Mouse (Mus musculus) heart, adult 9 months (tissue): ENCODE results near the gene Prim2.
A peak's percentile ranks its signal among the peaks of the same experiment; 100 is the strongest.
"Not testable (repeated sequence)": the region's sequence is repeated elsewhere in the genome, so short reads cannot be mapped to it uniquely, and the experiment has no call there.

Experiments
- DNase-seq, 2 experiments: peaks; one replicate each; pipeline ENCODE4 v3.0.0; 2022; ENCODE audit warnings: low spot score in 2 of 2

Gene Prim2

GRCm38 (mm10) chr1:33650875-33651274 lies 18.7 kb downstream of the Prim2 start:
- no peak for DNase-seq

DNA sequence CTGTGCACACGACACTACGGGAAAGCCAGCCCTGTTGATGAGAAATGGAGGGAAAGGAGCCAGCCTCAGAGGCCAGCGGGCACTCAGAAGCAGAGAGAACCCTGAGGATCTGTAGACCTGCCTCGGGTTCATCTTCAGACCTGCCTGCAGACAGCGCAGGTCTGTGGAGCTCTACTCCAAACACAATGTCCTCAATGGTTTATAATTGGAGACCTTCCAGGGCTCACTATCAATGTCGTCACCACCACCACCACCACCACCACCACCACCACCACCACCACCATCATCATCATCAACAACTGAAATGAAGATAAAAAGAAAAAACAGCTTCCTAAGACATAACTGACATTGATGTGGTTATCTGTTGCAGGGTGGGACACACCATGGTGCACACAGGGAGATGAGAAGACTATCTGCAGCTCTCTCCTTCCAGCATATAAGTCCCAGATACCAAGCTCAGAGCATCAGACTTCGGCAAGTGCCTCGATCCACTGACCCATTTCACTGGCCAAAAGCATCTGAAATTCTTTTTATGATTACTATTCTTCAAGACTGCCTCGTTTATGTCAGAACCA lies 20.0 kb downstream of the Prim2 start:
- no peak for DNase-seq

DNA sequence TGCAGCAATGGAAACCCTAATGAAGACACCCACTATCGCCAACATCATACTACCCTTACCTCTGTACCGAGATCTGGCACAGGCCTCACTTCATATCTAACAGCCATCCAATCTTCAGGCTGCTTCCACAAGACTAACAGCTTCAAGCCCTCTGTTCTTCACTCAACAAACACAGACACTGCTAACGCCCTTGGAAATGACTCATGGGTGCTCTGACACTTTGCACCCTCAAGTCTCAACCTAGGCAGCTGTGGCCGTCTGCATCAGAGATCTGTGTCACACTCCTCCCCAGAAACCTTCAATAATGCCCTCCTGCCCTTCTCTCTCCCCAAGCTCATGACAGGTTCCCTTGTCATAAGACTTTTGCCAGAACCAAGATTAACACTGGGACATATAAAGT lies 20.6 kb downstream of the Prim2 start:
- DNase-seq: no peak

DNA sequence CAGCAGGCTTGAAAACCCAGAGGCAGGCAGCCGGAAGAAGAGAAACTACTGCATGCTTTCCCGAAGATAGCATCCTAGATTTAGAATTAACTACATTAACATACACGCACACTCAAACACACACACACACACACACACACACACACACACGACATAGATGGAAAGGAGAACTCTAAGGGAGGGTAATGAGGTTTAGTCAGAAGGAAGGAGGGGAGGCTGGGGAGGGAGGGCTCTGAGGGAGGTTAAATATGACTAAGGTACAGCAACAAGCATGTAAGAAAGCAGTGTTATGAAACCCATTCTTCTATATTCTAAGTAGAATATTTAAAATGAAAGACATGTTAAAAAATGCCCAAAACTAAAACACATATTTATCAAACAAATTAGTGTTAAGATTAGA lies 21.9 kb downstream of the Prim2 start:
- DNase-seq: no peak

- peak in 1 of 2 experiments; percentile 6 for DNase-seq
Observed at GRCm38 (mm10) chr1:33647173-33647572, 22.4 kb downstream of the Prim2 start.

GRCm38 (mm10) chr1:33645689-33646088 lies 23.9 kb downstream of the Prim2 start:
- DNase-seq: peak; percentile 33 to 53

DNA sequence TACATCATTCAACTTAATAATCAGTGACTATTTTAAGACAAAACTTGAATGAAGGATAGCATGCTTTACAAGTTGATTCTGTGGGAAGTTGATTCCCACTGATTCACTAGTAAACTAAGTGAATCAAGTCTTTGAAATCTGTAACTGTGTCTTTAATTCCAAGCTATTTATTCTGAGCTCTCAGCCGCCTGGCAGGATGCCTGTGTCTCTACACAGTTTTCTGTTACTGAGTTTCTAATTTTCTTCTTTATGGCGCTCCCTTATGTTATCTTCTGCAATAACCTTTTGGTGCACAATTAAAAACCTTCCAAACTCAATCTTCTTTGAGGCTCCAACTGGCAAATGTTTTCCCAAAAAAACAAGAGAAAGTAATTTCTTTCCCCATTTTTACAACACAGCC lies 28.5 kb downstream of the Prim2 start:
- no peak for DNase-seq

GRCm38 (mm10) chr1:33640089-33640488 lies 29.5 kb downstream of the Prim2 start:
- DNase-seq: no peak

DNA sequence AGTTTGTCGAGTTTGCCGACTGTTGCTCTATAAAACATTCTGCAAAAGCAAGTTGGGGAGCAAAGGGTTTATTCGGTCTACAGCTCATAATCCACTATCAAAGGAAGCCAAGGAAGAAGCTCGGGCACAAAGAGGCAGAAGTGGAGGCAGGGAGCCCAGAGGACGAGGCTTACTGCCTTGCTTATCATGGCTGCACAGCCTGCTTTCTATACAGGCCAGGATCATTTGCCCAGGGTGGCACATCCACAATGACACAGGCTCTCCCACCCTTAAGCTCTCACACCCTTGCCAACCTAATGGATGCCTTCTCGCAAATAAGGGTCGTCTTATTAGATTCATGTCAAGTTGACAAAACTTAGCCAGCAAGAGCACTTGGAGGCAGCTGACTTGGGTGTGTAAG lies 30.4 kb downstream of the Prim2 start:
- no peak for DNase-seq

DNA sequence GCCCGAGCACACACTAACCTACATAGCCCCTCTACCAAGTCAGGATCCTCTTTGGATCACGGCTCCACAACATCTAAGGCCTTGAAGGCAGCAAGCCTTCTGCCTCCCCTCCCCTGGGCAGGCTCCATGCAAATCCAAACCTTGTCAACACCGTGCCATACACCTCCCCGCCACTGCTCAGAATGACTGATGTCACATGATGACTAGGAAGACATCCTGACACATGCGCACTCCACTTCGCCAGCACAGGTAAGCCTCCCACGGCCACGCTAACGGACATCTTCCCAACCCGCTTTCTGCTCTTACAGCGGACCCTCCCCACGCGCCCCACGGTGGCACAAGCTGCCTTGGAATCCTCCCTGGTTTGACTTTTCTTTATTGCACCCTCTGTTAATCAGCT lies 31.8 kb downstream of the Prim2 start:
- no peak for DNase-seq

DNA sequence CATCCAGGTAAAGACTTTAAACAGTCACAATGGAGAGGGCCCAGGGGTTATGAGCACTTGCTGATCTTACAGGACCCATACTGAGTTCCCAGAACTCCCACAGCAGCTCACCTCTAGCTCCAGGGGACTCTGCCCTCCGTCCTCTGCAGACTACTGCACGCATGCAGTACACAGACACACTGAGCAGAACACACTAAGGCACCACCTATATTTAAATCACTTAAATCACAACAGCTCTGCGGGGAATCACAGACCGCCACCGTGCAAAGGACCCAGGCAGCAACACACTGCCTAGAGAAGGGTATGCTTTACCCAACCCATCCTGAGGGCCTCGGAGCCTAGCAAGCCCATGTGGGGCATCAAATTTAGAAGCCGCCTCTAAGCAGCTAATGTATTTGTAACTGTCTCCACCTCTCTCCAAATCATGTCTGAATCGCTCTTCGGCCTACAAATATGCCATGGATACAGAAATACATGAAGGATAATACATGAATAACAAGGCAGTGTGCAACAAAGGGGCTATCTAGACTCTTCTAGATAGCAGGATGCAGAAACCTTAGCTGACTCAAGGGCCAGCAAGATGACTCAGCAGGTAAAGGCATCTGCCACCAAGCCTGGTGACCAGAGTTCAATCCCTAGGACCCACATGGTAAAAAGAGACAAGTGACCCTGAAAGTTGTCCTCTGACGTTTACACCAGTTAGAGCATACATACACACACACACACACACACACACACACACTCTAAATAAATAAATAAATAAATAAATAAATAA lies 33.0 kb downstream of the Prim2 start:
- DNase-seq: no peak

GRCm38 (mm10) chr1:33631002-33631618 lies 38.5 kb downstream of the Prim2 start:
- DNase-seq: not testable (repeated sequence)

DNA sequence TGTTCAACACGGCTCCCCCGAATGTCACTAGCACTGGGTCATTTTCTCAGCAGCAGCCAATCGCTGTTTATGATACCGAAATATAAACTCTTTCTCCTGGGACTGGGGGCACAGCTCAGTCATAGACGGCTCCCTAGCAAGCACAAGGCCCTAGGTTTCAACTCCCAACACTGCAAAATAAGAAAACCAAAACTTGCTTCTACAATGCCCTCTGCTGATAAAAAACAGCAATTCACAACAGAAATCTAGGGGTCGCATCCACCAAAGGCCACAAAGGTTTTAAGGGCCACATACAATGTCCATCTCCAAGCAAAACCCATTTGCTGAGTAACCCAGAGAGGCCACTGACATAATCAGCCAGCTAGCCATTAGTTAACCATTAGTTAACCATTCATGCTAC lies 41.8 kb downstream of the Prim2 start:
- no peak for DNase-seq

DNA sequence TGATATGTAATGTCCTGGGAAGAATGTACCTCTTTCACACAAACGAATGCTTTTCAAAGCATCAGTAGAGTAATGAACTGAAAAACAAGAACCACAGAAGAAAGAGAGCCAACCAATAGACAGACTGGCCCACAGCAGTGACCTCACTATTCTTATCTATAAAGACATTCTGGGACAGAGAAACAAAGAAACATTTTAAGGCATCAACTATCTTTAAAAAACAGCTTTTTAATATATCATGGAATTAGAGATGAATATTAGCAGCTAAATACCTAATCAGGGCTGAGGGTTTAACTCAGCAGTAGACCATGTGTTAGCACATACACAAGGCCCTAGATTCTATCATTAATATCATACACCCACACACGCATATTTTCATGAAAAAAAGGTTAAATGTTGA lies 42.5 kb downstream of the Prim2 start:
- no peak for DNase-seq

DNA sequence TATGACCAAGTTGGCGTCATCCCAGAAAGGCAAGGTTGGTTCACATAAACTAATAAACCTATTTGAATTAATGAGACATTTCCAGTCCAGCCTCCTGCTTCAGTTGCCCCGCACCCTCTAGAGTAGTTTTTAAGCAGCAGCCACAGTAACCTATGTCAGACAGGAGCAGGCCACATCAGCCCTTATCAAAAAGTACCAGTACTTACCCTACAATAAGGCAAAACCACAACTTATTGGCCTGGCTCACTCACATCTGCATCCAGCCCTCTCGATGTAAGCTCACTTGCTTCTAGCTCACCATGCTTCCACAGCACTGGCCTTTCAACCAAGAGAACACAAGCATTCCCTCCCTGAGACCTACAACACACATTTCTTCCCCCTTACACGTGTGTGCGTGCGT lies 44.7 kb downstream of the Prim2 start:
- DNase-seq: no peak

GRCm38 (mm10) chr1:33624441-33624840 lies 45.2 kb downstream of the Prim2 start:
- no peak for DNase-seq

DNA sequence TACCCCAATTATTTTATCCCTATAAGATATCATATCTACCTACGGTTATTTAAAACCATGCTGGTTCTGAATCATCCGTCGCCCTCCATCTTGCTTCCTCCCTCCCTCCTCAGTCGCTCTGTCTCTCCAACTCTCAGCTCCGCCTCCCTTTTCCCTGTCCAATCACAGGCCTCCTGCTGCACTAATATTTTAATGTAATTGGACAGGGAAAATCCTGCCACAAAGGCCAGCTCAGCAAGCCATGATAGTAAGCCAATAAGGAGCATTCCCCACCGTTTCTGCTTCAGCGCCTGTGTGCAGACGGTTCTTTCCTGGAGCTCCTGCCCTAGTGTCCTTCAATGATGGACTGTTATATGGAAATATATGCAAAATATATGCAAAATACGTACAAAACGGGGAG lies 47.8 kb downstream of the Prim2 start:
- no peak for DNase-seq

GRCm38 (mm10) chr1:33620091-33620788 lies 49.4 kb downstream of the Prim2 start:
- DNase-seq: no peak

GRCm38 (mm10) chr1:33616642-33617041 lies 53.0 kb downstream of the Prim2 start:
- DNase-seq: not testable (repeated sequence)

GRCm38 (mm10) chr1:33612100-33612499 lies 57.5 kb downstream of the Prim2 start:
- no peak for DNase-seq

DNA sequence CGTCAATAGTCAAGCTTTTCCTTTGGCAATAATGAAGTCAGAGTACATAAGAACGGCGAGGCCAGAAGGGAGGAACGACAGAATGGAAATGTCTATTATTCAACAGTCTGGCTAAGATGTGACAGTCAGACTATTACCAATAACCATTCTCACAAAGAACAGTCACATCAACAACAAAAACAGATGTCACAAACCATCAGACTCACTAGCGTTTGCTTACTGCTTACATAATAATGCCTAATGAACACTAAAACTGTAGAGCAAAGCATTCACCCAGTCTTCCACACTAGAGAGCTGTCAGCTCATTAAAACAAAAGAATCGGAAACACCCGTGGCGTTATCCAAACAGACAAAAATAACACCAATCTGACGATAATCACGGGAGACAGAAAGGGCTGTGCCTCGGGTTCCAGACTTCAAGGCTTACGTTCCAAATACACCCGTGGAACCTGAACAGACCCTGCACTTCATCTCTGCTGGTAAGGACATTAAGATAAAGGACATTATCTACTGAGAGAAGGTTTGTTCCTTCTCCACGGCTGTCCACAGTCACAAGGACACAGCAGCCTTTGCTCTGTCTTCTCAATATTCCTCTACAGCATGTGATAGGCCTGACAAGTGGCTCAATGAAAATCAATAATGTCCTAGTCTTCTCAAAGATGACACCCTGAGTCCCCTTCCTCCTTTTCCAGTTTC lies 59.4 kb downstream of the Prim2 start:
- no peak for DNase-seq

GRCm38 (mm10) chr1:33608133-33608532 lies 61.5 kb downstream of the Prim2 start:
- DNase-seq: no peak
